ENCODE assay signal across 8 mouse cellular contexts in genomic region chr17:84956441-84956840, GRCm38 (mm10). TPM values are rescaled to one million over a fixed set of nuclear protein-coding genes. Genes with fewer than 3 reads are reported as not detected.
A peak's percentile ranks its signal among the peaks of the same experiment; 100 is the strongest.
DNase-seq lines count a peak whose midpoint lies in the region; ATAC-seq lines count a peak whose summit lies in the region.

Ppm1b (plus strand) TSS chr17:84956741.

- peak; percentile 13 to 23 for DNase-seq in kidney, postnatal 36 days
- DNase-seq in kidney, postnatal 14 days, result no peak
- no peak for DNase-seq in adrenal gland, postnatal 36 days
- DNase-seq in gastrocnemius, postnatal 25 days, result no peak
- no peak for DNase-seq in urinary bladder, adult 18-20 months (ENCODE audit: low spot score in 2 of 2)
- DNase-seq in cerebellum, adult 9-11 months, result no peak

- WGBS in intestine, embryonic 16.5 days, result 27% methylated on average over 9 of the region's 9 CpGs

- no peaks in the 10 kb centered on the region for H3K9me3 ChIP-seq in intestine, embryonic 16.5 days (ENCODE audit: control insufficient read depth, low read length)

- peak within 1 kb of the TSS; percentile 93 for H3K27ac ChIP-seq in intestine, embryonic 16.5 days (ENCODE audit: low read length)

- H3K27me3 ChIP-seq in intestine, embryonic 16.5 days (replicated peaks; ENCODE audit: control insufficient read depth, insufficient read depth, low read length), result no peaks in the 10 kb centered on the region

- H3K4me2 ChIP-seq in intestine, embryonic 16.5 days (ENCODE audit: low read depth, low read length), result peak within 1 kb of the TSS; percentile 63

- H3K4me3 ChIP-seq in intestine, embryonic 16.5 days (ENCODE audit: low read length), result peak within 1 kb of the TSS; percentile 49

- no peaks in the 10 kb centered on the region for H3K36me3 ChIP-seq in intestine, embryonic 16.5 days (ENCODE audit: control insufficient read depth, insufficient read depth, low read length)

- peaks cover 13% of the 10 kb centered on the region for H3K4me1 ChIP-seq in intestine, embryonic 16.5 days (ENCODE audit: control insufficient read depth, insufficient read depth, low read length)

- peak within 1 kb of the TSS; percentile 57 for H3K9ac ChIP-seq in intestine, embryonic 16.5 days (ENCODE audit: low read depth, low read length)

- no peak for ATAC-seq in intestine, embryonic 16.5 days
- ATAC-seq in megakaryocyte, adult 5-6 weeks (ENCODE audit: poor library complexity, severe bottlenecking), result no peak

RNA-seq across cellular contexts. Expression of gene Ppm1b, which starts in this region (rescaled TPM):
- 100 to 1,000 TPM; 106 to 143 TPM for total RNA-seq in adrenal gland, postnatal 36 days (2021)
- total RNA-seq in gastrocnemius, postnatal 25 days (2021), result 100 to 1,000 TPM; 148 to 174 TPM
- 70.4 and 73.4 TPM in 2 replicates for polyA plus RNA-seq in intestine, embryonic 16.5 days (2015; fragmentation: Nextera tagmentation; extraction: Ambion mirVana)
- total RNA-seq in megakaryocyte, adult 5-6 weeks (2015), result 42.9 and 46.0 TPM in 2 replicates
- total RNA-seq in megakaryocyte, adult 5-6 weeks (2017), result 40.0 and 41.4 TPM in 2 replicates

Comparison
In these comparisons a context has a peak if more than half of its experiments do, and no peak if none do; other contexts are left out.
1. DNase-seq: peak in kidney, postnatal 36 days (2 of 2); none in kidney, postnatal 14 days (single experiment), adrenal gland, postnatal 36 days (0 of 2), gastrocnemius, postnatal 25 days (single experiment), urinary bladder, adult 18-20 months (0 of 2) and cerebellum, adult 9-11 months (single experiment).